Mouse (Mus musculus) midbrain, embryonic 11.5 days (tissue): ENCODE measurements around the gene Gpr162. TPM values are rescaled to one million over a fixed set of nuclear protein-coding genes. Genes with fewer than 3 reads are reported as not detected.

Experiments used
- ATAC-seq: fragments of 200-750 bp; cut with Nextera tagmentation; 2 replicates; pipeline ENCODE4 v1.8.0; 2017; ENCODE audit warnings: moderate TSS enrichment, moderate library complexity; ENCODE audit not compliant: low FRiP score
- DNase-seq: peaks from one replicate; pipeline ENCODE4 v3.0.0; 2015; ENCODE audit warnings: low spot score; ENCODE audit errors: missing footprints
- H3K27ac ChIP-seq: fragments of 300-500 bp; sonication (generic); 2 replicates; pipeline ENCODE4 v1.5.1; 2014; ENCODE audit warnings: low read depth, low read length
- H3K27me3 ChIP-seq: fragments of 300-500 bp; sonication (generic); 2 replicates; pipeline ENCODE4 v1.6.1; 2014; ENCODE audit warnings: mild to moderate bottlenecking, low read length, moderate library complexity, mixed read lengths; ENCODE audit not compliant: control insufficient read depth, insufficient read depth
- H3K36me3 ChIP-seq: fragments of 300-500 bp; sonication (generic); 2 replicates; pipeline ENCODE4 v1.6.1; 2014; ENCODE audit warnings: mild to moderate bottlenecking, low read length, moderate library complexity, mixed read lengths; ENCODE audit not compliant: control insufficient read depth, insufficient read depth
- H3K4me1 ChIP-seq: fragments of 300-500 bp; sonication (generic); 2 replicates; pipeline ENCODE4 v1.6.1; 2014; ENCODE audit warnings: low read length; ENCODE audit not compliant: control insufficient read depth, insufficient read depth
- H3K4me2 ChIP-seq: fragments of 300-500 bp; sonication (generic); 2 replicates; pipeline ENCODE4 v1.6.1; 2014; ENCODE audit warnings: mild to moderate bottlenecking, moderate library complexity
- H3K4me3 ChIP-seq: fragments of 300-500 bp; sonication (generic); 2 replicates; pipeline ENCODE4 v1.5.1; 2014; ENCODE audit warnings: low read depth, low read length
- H3K9ac ChIP-seq: fragments of 300-500 bp; sonication (generic); 2 replicates; pipeline ENCODE4 v1.6.1; 2014; ENCODE audit warnings: low read length
- H3K9me3 ChIP-seq: fragments of 300-500 bp; sonication (generic); 2 replicates; pipeline ENCODE4 v1.6.1; 2016; ENCODE audit warnings: low read length; ENCODE audit not compliant: control insufficient read depth
- WGBS: fragments of 180-500 bp; shearing (Covaris S2); extraction: QIAGEN DNeasy Blood & Tissue Kit; methylation state at CpG from one replicate; pipeline ENCODE4 v1.1.7; 2014; 5-methylcytosine and 5-hydroxymethylcytosine counted together
- polyA plus RNA-seq: library from polyadenylated mRNA; unstranded; fragments of >200 nt; fragmentation: Nextera tagmentation; extraction: Ambion mirVana; gene quantifications from 2 replicates; pipeline ENCODE4 v1.2.1, GENCODE M21; 2014

The Gpr162 gene
- polyA plus RNA-seq, 1 experiment from 2014 or later, result 2.1 TPM

DNA sequence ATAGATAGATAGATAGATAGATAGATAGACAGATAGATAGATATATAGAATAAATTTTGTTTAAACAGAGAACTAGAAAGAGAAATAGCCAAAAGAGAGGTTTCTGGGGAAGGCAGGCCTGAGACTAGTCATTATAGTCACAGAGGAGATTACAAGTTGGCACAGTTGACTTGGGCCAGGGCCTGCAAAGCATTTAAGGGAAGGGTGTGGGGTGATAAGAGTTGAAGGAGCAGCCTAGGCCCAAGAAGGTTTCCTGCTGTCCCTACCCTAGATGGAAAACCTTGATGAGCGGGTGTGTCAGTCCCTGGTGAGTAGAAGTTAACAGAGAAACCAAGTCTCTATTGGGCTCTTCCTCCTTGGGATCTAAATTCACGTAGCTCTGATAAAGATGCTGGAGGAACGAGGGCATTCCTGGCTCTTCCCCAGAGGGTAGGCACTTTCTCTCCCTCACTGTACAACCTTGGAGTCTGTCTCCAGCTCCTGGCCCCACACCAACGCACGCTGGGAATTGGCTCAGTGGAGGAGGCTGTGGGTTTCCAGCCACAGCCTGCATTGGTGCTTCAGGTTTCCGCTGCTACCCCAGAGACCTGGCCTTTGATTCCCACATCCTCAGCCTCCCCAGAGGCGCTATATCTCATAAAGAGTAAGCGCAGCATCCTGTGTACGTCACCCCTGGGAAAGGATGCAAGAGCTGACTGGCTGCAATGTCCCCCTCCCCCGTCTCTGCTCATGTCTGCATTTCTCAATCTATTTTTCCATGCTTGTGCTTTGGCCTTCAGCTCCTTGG is 21.1 kb upstream of the Gpr162 start:
- no peak for ATAC-seq
- no peak for DNase-seq
- H3K27ac ChIP-seq, result no peak overlapping the region
- WGBS, result 78% methylated on average over 10 of the region's 10 CpGs
- H3K9me3 ChIP-seq, result no peaks in the 10 kb centered on the region
- no peaks in the 10 kb centered on the region for H3K4me1 ChIP-seq
- no peaks in the 10 kb centered on the region for H3K36me3 ChIP-seq
- no peaks in the 10 kb centered on the region for H3K27me3 ChIP-seq
- H3K9ac ChIP-seq, result no peak overlapping the region
- H3K4me2 ChIP-seq, result no peak overlapping the region
- no peak overlapping the region for H3K4me3 ChIP-seq

DNA sequence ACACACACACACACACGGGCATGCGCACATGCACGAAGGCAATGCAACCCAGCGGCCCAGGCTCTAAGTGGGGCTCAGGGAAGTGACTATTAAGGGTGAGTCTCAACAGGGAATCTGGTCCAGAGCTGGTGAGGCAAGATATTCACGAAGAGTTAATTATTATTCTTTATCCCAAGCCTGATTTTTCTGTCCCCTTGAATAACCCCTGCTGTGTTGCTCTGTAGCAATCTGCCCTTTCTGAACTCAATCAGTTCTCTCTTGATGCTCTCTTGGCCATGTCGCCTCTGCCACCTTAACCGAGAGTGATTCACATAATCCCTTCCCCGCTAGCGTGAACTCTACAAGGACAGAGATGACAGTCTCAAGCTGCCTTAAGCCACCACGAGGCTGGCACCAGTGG is 19.6 kb upstream of the Gpr162 start:
- WGBS, result 74% methylated on average over 10 of the region's 10 CpGs
- Histone ChIP-seq H3K4me2 (no peak overlapping the region), H3K27ac (no peak overlapping the region), H3K9ac (no peak overlapping the region), H3K9me3 (no peaks in the 10 kb centered on the region), H3K27me3 (no peaks in the 10 kb centered on the region), H3K4me3 (no peak overlapping the region), H3K36me3 (no peaks in the 10 kb centered on the region), H3K4me1 (no peaks in the 10 kb centered on the region)
- no peak for ATAC-seq
- DNase-seq, result no peak

DNA sequence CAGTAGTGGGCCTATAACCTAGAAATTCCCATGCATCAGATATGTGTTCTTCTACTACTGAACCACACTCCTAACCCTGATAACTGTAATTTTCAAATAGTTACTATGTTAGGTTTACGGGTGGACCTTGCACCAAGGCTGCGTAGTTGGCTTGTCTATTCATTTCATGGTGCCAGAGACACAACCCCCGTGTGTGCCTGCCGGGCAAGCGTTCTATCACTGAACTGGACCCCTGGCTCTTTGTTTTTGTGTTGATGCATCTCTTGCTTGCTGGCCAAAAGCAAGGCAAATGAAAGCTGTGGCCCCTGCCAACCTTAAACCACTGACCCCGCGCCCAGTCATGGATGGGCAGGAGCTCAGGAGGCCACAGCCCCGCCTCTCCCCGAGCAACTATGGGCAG is 18.0 kb upstream of the Gpr162 start:
- no peak overlapping the region for H3K27ac ChIP-seq
- DNase-seq, result no peak
- H3K9me3 ChIP-seq, result no peaks in the 10 kb centered on the region

DNA sequence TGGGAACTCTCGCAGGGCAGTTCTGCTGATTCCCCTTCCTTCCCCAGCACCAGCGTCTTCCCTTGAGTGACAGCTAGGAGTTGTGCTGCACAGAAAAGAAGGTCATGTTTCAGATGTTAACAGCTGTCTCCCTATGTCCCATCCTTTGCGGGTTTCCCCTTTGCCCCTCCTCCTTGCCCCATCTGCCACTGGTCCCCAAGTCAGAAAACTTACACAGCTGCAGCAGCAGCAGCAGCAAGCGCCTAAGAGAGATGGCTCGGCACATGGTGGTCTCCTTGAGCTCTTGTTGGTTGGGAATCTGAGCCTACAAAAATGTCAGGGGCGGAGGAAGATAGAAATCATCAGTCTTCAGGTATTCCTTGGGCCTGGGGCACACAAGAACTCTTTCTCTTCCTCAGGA is 15.6 kb upstream of the Gpr162 start:
- WGBS, result 63% methylated on average over 6 of the region's 6 CpGs
- H3K4me1 ChIP-seq, result no peaks in the 10 kb centered on the region
- H3K9me3 ChIP-seq, result no peaks in the 10 kb centered on the region
- H3K4me3 ChIP-seq, result no peak overlapping the region
- DNase-seq, result no peak
- ATAC-seq, result no peak
- no peak overlapping the region for H3K9ac ChIP-seq
- no peak overlapping the region for H3K4me2 ChIP-seq
- H3K36me3 ChIP-seq, result no peaks in the 10 kb centered on the region
- no peaks in the 10 kb centered on the region for H3K27me3 ChIP-seq
- H3K27ac ChIP-seq, result no peak overlapping the region

More for the DNA sequence above, 18.0 kb upstream of the Gpr162 start:
- H3K27me3 ChIP-seq, result no peaks in the 10 kb centered on the region
- WGBS, result 91% methylated on average over 9 of the region's 9 CpGs
- H3K4me3 ChIP-seq, result no peak overlapping the region
- no peak for ATAC-seq
- H3K4me1 ChIP-seq, result no peaks in the 10 kb centered on the region
- H3K9ac ChIP-seq, result no peak overlapping the region
- H3K36me3 ChIP-seq, result no peaks in the 10 kb centered on the region
- H3K4me2 ChIP-seq, result no peak overlapping the region

DNA sequence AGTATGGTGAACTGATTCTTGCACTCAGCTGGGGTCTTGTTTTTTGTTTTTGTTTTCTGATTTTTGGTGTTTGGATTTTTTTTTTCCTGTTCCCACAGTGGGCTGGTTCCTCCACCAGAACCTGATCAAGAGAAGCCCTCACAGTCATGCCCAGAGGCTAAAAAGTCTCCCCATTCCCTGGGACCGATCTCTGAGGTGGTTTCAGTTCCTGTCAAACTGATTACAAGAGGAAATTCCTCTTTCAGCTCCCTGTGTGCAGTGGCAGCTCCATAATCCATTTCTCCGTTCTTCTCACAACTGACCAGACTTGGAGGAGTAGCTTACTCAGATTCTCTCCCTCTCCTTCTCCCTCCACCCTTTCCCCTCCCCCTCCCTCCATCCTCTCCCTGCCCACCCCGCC is 10.6 kb upstream of the Gpr162 start:
- no peaks in the 10 kb centered on the region for H3K4me1 ChIP-seq
- H3K27me3 ChIP-seq, result no peaks in the 10 kb centered on the region
- no peak overlapping the region for H3K9ac ChIP-seq
- ATAC-seq, result no peak
- WGBS, result 54% methylated on average over 2 of the region's 3 CpGs
- H3K4me3 ChIP-seq, result no peak overlapping the region
- H3K4me2 ChIP-seq, result no peak overlapping the region
- no peaks in the 10 kb centered on the region for H3K9me3 ChIP-seq
- H3K36me3 ChIP-seq, result no peaks in the 10 kb centered on the region
- DNase-seq, result no peak
- H3K27ac ChIP-seq, result no peak overlapping the region

DNA sequence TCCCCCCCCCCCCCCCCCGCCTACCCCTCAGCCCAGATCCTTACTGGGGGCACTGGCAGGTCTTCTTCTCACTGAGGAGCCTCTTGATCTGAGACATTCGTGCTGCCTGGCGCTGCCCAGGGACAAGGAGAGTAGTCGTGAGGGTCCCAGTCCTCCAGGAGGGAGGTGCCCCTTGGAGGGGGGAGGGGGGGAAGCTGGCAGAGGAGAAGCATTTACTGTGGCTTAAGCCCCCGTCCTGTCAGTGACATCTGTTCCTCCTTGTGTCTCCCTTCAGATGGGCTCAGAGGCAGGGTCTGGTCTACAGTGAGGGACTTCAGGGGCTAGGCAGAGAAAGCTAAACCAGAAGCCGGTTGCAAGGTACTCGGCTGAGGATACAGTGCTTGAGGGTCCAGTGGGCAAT is 2.8 kb upstream of the Gpr162 start:
- no peaks in the 10 kb centered on the region for H3K36me3 ChIP-seq
- no peak overlapping the region for H3K27ac ChIP-seq
- peaks cover 19% of the 10 kb centered on the region for H3K4me1 ChIP-seq
- DNase-seq (no peak), ATAC-seq (no peak)
- H3K9ac ChIP-seq, result 0 out of 2 replicates have a peak overlapping the region, but pooled peaks have one; percentile 22
- H3K4me3 ChIP-seq, result no peak overlapping the region
- H3K4me2 ChIP-seq, result no peak overlapping the region
- H3K9me3 ChIP-seq, result no peaks in the 10 kb centered on the region
- WGBS, result 55% methylated on average over 6 of the region's 7 CpGs
- 0 out of 2 replicates have a peak, but pooled peaks cover 3% of the 10 kb centered on the region for H3K27me3 ChIP-seq

DNA sequence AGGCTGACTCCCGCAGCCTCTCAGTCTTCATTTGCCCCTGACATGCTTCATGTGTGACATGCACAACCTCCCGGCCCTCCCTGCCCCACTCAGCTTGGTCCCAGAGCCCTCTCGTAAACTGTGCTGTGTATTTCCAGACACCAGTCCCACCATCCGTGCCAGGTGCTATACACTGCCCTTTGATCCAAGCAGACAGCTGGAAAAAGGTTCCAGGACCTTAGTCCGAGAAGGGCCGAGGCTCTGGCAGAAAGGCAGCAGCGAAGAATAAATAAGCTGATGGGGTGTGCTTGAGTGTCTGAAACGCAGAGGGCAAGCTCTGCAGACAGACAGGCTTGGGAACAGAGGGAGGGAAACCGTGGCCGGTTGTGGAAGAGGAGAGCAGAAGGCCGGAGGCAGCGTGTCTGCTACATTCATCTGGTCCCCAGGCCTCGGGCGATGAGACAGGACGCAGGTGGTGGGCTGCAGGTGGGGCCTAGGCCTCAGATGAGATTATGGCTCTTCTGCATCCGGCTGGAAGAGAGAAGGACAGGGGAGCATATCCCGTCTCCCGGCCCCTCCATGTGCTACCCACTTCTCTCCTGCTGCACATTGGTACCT is 2.1 kb upstream of the Gpr162 start:
- 58% methylated on average over 18 of the region's 18 CpGs for WGBS
- Histone ChIP-seq H3K4me3 (no peak overlapping the region), H3K4me2 (no peak overlapping the region), H3K9me3 (no peaks in the 10 kb centered on the region), H3K27me3 (0 out of 2 replicates have a peak, but pooled peaks cover 3% of the 10 kb centered on the region), H3K27ac (no peak overlapping the region), H3K36me3 (no peaks in the 10 kb centered on the region), H3K9ac (no peak overlapping the region; the same call in 1 of the 2 replicates), H3K4me1 (peaks cover 23% of the 10 kb centered on the region)
- ATAC-seq (no peak), DNase-seq (no peak)

DNA sequence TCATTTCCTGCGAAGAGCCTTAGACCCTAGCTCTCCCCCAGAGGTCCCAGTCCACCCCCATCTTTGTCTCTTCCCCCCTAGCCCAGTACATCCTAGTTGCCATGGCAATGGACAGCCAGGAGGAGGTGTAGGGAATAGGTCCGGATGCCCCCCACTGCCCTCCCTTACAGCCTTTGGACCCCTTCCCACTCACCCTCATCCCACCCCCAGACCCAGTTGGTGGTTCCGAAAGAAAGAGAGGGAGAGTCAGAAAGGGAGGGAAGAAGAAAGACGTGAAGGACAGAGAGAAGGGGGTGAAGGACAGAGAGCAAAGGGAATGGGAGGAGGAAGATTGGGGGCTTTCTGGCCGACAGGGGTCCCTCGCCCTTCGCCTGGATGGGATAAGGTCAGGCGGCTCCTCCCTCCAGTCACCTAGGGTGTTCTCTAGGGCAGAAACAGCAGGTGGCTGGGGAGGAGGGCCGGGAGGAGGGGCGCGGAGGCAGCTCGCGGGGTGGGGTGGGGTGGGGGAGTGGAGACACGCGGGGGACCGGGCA is 592 bp downstream of the Gpr162 start:
- peak; percentile 45; the same call in 1 of the 2 replicates for ATAC-seq
- no peak for DNase-seq
- 2% methylated on average over 16 of the region's 16 CpGs for WGBS
- Histone ChIP-seq H3K27ac (peak overlapping the region; percentile 67), H3K4me2 (peak overlapping the region; percentile 85), H3K4me1 (peaks cover 29% of the 10 kb centered on the region), H3K36me3 (no peaks in the 10 kb centered on the region), H3K9me3 (no peaks in the 10 kb centered on the region), H3K27me3 (peaks cover 5% of the 10 kb centered on the region; the same call in 1 of the 2 replicates), H3K4me3 (peak overlapping the region; percentile 53), H3K9ac (peak overlapping the region; percentile 82)
